Mouse (Mus musculus) lung, postnatal 10 days (tissue): Measurements from ENCODE around the gene Rasgrp4.

Source experiments
- DNase-seq: peaks from one replicate; pipeline ENCODE4 v3.0.0; 2021

The Rasgrp4 gene

GRCm38 (mm10) chr7:29148771-29149170 lies 14.1 kb downstream of the Rasgrp4 start:
- no peak for DNase-seq

- no peak for DNase-seq
Observed at GRCm38 (mm10) chr7:29151486-29151885, 16.8 kb downstream of the Rasgrp4 start.

GRCm38 (mm10) chr7:29154018-29154720 lies 19.5 kb downstream of the Rasgrp4 start:
- DNase-seq, result no peak

GRCm38 (mm10) chr7:29155196-29155837 lies 20.7 kb downstream of the Rasgrp4 start:
- peak; percentile 94 for DNase-seq

- peak; percentile 93 for DNase-seq
Observed at GRCm38 (mm10) chr7:29155838-29156782, 21.5 kb downstream of the Rasgrp4 start, which contains the start of gene Fam98c. Gene Fam98c, minus strand, starts transcription at chr7:29156234.

GRCm38 (mm10) chr7:29158264-29158663 lies 23.6 kb downstream of the Rasgrp4 start:
- no peak for DNase-seq

GRCm38 (mm10) chr7:29162294-29162693 lies 27.6 kb downstream of the Rasgrp4 start:
- DNase-seq, result peak; percentile 23

- DNase-seq, result peak; percentile 86
Observed at GRCm38 (mm10) chr7:29162750-29163525, 28.3 kb downstream of the Rasgrp4 start.

GRCm38 (mm10) chr7:29167656-29168055 lies 33.0 kb downstream of the Rasgrp4 start:
- DNase-seq, result no peak

GRCm38 (mm10) chr7:29168121-29168695 lies 33.6 kb downstream of the Rasgrp4 start:
- DNase-seq, result no peak

- DNase-seq, result no peak
Observed at GRCm38 (mm10) chr7:29168791-29169230, 34.2 kb downstream of the Rasgrp4 start.

GRCm38 (mm10) chr7:29169231-29170065 lies 34.8 kb downstream of the Rasgrp4 start:
- peak; percentile 85 for DNase-seq

- DNase-seq, result peak; percentile 93
Observed at GRCm38 (mm10) chr7:29170066-29170754, 35.6 kb downstream of the Rasgrp4 start, which contains the start of the genes Ggn and Spred3. Gene Ggn, plus strand, starts transcription at chr7:29170210. Gene Spred3, minus strand, starts transcription at chr7:29170411.

- peak; percentile 32 for DNase-seq
Observed at GRCm38 (mm10) chr7:29170755-29171561, 36.3 kb downstream of the Rasgrp4 start.

GRCm38 (mm10) chr7:29171562-29172097 lies 37.0 kb downstream of the Rasgrp4 start:
- no peak for DNase-seq

- no peak for DNase-seq
Observed at GRCm38 (mm10) chr7:29172390-29173016, 37.9 kb downstream of the Rasgrp4 start.

GRCm38 (mm10) chr7:29178106-29178505 lies 43.5 kb downstream of the Rasgrp4 start:
- no peak for DNase-seq

- no peak for DNase-seq
Observed at GRCm38 (mm10) chr7:29179323-29179722, 44.7 kb downstream of the Rasgrp4 start.
